Mouse (Mus musculus) large intestine, adult 2 months (tissue): ENCODE measurements around the gene Gja4. TPM values are rescaled to one million over a fixed set of nuclear protein-coding genes. Genes with fewer than 3 reads are reported as not detected.

Experiments
- DNase-seq: peaks from one replicate; pipeline ENCODE4 v3.0.0-alpha.2; 2012; ENCODE audit warnings: low read depth, low spot score
- WGBS: fragments of 180-500 bp; shearing (Covaris S2); methylation state at CpG from one replicate; pipeline ENCODE4 v1.1.7; 2018; 5-methylcytosine and 5-hydroxymethylcytosine counted together
- polyA plus RNA-seq: library from polyadenylated mRNA; depleted of rRNA; stranded (reverse); fragments of >200 nt; gene quantifications from 2 replicates; pipeline ENCODE4 v1.2.3, GENCODE M21; 2012; rRNA removed

Gene Gja4
- polyA plus RNA-seq, result 7.7 and 9.1 TPM in 2 replicates

GRCm38 (mm10) chr4:127313861-127314260, at the start of gene Gja4:
Gene Gja4, minus strand, starts transcription at chr4:127314039.
- WGBS, result 1% methylated on average over 25 of the region's 25 CpGs
- no peak for DNase-seq

DNA sequence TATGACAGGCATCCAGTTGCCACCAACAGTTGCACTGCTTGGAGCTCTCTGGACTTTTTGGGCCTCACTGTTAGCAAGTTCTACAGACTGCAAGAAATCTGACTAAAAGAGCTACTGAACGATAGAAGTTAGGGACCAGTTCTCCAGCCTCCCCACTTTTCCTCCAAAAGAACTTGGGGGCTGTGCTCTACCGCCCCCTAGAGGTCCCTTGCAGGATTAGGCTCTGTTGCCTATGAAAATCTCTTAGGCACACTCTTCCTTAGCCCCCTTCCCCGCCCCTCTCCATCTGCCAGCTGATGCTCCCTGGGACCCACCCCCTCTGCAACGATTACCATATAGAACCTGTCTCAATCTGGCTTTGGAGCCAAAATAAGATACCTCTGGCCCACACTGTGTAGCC, 49.5 kb upstream of the Gja4 start:
- 39% methylated on average over 4 of the region's 4 CpGs for WGBS
- DNase-seq, result no peak

GRCm38 (mm10) chr4:127362520-127362919, 48.7 kb upstream of the Gja4 start:
- no peak for DNase-seq
- WGBS, result 76% methylated on average over 3 of the region's 3 CpGs

DNA sequence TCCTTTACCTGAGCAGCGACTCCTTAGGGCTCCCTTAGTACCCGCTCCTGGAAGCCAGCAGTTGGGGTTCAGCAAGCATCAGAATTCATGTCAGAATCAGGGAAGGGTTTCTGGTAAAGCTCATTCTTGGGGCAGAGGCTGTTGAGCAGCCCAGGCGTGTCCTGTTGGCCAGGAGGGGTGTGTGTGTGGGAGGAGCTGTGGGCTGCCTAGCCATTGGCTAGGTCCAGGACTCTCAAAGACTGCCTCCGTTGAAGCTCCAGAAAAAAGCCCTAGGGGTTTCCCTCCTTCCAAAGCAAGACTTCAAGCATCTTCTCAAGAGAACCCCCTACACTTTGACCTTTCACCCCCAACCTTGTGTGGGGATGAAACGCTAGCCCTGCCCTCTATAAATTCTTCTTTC, 44.2 kb upstream of the Gja4 start, which contains the start of gene Gjb5:
Gjb5 (minus strand) TSS at position 164 of the 400 bp plus-strand sequence.
- DNase-seq, result no peak
- 28% methylated on average over 5 of the region's 5 CpGs for WGBS

DNA sequence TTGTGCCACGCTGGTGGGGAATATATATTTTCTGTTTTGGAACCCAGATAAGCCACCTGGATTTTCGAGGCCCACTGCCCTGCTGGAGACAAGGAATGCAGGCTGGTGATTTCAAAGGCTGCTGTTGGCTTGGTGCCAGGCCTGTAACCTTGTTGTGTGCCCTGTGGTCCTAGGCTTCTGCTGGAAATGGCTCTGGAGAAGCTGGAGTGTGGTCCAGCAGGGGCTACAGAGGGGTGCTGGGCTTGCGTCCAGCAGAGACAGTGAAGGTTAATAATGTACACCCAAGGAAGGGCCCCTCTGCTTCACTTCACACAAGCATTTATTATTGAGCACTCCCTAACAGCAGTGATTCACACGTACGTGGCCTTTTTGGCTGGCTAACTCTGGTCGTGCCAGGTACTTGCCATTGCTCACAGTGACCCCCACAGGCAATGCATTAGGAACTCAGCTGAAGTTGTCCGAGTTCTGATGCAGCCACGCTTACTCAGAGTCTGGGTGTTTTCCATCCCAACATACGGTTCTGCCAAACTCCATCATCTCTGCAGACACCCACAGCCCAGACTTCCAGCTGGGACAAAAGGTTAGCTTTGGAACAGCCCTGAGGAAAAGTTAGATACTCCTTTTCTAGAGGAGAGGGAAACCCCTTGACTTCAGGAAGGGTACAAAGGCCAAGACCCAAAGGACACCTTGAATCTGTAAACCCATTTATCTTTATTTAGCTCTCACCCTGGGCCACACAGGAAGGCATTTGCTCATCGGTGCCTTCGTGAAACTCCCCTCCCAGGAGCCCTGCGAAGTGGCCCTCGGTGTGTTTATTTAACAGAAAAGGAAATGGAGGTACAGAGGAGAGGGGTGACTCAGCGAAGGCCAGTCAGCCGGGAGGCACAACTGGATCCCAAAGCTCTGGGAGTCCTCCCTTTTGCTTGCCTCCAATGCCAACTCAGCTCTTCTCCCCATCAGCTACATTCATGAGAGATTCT, 41.0 kb upstream of the Gja4 start:
- WGBS, result 39% methylated on average over 15 of the region's 15 CpGs

GRCm38 (mm10) chr4:127353951-127354438, 40.2 kb upstream of the Gja4 start, which contains the start of gene Gjb4:
Gene Gjb4, minus strand, starts transcription at chr4:127354081.
- DNase-seq, result no peak
- WGBS, result 36% methylated on average over 8 of the region's 8 CpGs

More for the DNA sequence above, 41.0 kb upstream of the Gja4 start:
- no peak for DNase-seq

DNA sequence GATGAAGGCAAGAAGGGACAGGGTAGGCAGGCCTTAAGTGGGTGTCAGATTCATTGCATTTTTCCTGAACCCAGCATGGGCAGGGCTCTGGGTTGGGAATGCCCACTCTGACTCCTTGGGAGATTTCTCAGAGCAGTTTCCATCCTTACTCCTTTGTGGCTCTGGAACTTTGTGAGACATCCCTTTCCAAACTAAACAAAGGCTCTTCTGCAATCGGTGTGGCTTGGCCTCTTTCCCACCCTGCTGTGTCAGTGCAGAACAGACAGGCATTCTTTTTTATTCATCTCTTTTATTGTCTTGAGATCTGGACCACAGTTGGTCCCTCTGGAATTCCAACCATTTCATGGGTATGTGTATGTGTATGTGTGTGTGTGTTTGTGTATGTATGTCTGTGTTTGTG, 38.8 kb upstream of the Gja4 start:
- no peak for DNase-seq
- 19% methylated on average over 1 of the region's 1 CpGs for WGBS

GRCm38 (mm10) chr4:127349560-127350300, 35.9 kb upstream of the Gja4 start:
- WGBS, result 32% methylated on average over 4 of the region's 4 CpGs
- DNase-seq, result no peak

- no peak for DNase-seq
- 72% methylated on average over 5 of the region's 5 CpGs for WGBS
Measured at GRCm38 (mm10) chr4:127345000-127345399, 31.2 kb upstream of the Gja4 start.

GRCm38 (mm10) chr4:127341372-127341771, 27.5 kb upstream of the Gja4 start:
- no peak for DNase-seq
- 36% methylated on average over 6 of the region's 6 CpGs for WGBS

- WGBS, result 75% methylated on average over 5 of the region's 5 CpGs
- no peak for DNase-seq
Measured at GRCm38 (mm10) chr4:127337668-127338067, 23.8 kb upstream of the Gja4 start.

- DNase-seq, result no peak
- 42% methylated on average over 5 of the region's 5 CpGs for WGBS
Measured at GRCm38 (mm10) chr4:127334870-127335504, 21.1 kb upstream of the Gja4 start.

DNA sequence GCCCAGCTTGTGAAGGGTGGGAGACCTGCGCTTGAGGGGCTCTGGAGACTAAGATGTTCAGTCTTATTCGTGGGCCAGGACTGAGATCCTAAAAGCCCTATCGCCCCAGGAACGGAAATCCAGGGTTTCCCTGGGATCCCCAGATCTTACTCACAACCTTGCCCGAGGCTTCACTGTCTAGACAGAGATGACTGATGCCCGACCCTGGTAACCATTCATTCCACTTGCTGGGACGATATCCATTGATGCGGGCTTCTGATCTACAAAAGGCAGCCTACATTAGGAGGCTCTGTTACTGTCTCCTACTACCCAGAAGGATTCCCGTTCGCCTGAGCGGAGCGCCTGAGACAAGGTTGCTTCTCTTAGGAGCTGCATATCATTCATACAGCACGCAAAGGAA, 17.3 kb upstream of the Gja4 start:
- 59% methylated on average over 13 of the region's 13 CpGs for WGBS

DNA sequence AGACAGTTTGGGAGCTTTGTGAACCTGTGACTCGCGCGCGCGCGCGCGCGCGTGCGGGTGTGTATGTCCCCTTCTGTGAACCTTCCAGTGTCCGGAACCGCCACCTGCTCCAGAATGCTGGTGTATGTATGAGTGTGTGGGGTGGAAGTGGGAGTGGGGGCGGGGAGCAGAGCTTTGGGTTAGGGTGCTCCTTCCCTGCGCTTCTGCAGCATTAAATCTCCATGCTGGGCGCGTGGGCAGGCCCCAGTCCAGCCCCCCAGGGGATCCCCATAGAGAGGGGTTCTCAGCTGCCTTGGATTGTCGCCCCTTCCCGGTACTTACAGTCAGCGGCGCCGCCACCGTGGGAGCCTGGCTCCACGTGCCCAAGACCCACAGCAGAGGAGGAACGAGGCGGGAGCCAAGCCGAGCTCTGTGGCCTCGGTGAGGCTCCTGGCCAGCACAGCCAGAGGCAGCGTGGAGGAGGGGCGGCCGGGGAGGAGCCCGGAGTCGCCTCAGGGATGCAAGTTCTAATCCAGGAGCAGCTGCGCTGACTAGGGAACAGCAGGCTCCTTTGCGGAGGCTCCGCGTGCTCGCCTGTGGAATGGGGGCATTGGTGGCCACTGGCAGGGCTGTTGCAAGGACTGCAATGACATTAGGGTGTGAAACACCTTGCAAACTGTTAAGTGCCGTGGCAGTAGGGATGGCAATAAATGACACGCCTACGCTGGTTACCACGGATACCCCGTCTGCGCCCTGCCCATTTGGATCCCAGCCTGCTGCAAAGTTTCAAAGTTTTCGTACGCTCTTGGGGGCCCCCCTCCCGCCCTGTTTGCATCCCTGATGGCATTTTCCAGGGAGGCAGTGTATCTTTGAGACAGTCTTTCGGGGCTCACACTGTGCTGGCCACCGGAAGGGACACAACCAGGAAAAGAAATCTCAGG, 16.6 kb upstream of the Gja4 start, which contains the start of gene Gjb3:
Gjb3 (minus strand) TSS at position 664 of the 920 bp plus-strand sequence.
- WGBS, result 2% methylated on average over 49 of the region's 49 CpGs
- DNase-seq, result no peak

More for the DNA sequence above, 17.3 kb upstream of the Gja4 start:
- no peak for DNase-seq

DNA sequence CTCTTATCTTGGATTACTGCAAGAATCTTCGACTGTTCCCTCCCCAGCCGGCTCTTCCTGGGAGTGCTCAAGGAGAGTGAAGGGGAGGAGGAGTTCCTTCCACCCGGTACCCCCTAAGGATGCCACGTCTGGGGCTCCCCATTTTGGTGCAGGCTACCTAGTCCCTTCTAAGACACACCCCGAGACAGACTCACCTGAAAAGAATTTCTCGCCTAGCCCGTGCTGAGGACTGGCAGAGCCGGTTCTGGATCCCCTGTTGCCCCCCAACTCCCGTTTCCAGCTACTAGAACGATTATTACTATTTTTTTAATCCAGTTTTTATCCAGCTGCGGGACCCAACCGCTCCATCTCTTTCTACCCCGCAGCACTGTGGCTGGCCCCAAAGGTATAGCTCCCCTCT, 15.9 kb upstream of the Gja4 start:
- no peak for DNase-seq

GRCm38 (mm10) chr4:127329046-127329445, 15.2 kb upstream of the Gja4 start:
- no peak for DNase-seq
- 9% methylated on average over 3 of the region's 3 CpGs for WGBS

More for the DNA sequence above, 15.9 kb upstream of the Gja4 start:
- WGBS, result 2% methylated on average over 13 of the region's 13 CpGs

DNA sequence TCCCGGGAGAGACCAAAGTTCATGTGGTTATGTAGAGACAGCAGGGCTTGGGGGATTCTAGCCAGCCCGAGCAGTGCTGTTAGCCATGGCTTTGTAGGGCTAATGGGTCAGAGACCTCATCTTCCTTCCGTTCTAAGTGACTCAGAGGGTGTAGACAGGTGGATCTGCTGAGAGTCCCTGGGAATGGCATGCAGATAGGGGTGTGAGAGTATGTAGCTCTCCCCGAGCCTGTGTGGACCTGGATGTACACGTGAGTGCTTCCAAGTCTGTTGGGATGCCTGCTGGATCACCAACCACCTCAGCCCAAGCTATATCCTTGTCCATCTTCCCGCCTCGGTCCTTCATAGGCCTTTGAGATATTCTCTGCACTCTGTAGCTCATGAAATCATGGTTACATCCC, 14.5 kb upstream of the Gja4 start:
- 30% methylated on average over 7 of the region's 7 CpGs for WGBS
- no peak for DNase-seq

GRCm38 (mm10) chr4:127327749-127328148, 13.9 kb upstream of the Gja4 start:
- 26% methylated on average over 6 of the region's 6 CpGs for WGBS
- no peak for DNase-seq

- no peak for DNase-seq
- WGBS, result 22% methylated on average over 7 of the region's 7 CpGs
Measured at GRCm38 (mm10) chr4:127327258-127327657, 13.4 kb upstream of the Gja4 start.
